Mouse (Mus musculus): ENCODE results near the gene Egfem1.

Gene Egfem1

DNA sequence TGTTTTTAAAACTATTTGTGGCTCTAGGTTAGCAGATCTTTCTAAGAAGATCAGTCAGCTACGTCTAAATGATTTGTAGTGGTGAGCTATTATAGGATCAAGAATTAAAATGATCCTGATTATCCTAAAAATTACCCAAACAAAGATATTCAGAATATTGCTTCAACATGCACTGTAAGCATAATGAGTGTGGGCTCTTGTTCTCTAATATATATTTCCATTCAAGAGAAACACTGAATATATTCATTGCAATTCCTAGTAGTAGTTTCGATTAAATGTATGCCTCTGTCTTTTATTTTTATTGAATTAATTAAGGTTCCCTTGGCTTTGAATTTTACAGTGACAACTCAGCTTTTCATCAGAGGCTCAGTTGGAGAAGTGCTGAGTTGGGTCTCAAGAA, 527.4 kb downstream of the Egfem1 start:
- DNase-seq = no peak

DNA sequence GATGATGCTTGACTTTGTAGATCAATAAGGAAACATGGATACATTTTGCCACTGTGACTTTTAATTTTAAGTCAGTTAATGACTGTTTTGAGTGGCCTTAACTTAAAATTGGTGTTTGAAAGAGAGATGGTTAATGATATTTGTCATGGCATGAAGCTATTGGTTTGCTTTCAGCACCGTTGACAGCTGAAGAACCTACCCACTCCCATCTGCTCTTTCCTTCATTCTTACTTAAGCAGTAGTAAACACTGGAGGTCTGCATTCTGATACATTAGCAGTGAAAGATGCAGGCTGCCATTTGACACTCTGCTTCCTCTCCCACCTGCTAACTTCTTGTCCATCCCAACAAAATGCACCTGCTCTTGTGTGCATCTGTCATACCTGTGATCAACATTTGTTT, 537.8 kb downstream of the Egfem1 start:
- no peak for DNase-seq

DNA sequence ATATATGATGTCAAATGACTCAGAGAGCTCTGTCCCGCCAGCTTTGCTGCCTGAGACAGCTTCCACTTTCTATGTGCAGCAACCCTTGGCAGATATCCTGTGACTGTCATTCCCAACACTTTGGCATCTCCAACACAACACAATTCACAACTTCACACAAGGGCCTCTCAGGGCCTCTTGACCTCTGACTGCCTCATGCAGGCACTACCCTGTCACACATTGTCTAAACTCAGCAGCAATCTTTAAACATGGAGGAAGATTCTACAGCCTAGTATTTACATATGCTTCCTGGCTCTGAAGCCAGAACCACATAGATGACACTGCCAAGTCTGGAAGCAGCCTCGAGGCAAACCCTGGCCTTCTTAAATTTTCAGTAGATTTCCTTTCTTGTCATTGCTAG, 558.0 kb downstream of the Egfem1 start:
- no peak for DNase-seq

DNA sequence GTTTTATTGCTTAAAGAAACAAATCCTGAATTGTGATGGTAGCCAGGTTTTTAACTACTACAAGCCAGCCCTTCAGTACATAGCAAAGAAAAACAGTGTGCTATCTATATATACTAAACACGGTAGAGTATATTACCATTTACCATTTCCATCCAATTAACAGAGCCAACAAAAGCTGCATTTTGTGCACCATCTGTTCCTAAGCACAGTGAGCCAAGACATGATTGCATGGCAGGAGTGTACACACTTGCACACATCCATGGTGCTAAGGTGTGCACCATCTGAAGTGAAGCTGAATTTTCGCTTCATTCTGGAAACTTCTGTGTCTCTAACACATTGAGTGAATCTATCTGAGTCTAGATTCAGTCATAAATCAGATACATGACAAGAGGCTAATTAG, 585.0 kb downstream of the Egfem1 start:
- no peak for DNase-seq

DNA sequence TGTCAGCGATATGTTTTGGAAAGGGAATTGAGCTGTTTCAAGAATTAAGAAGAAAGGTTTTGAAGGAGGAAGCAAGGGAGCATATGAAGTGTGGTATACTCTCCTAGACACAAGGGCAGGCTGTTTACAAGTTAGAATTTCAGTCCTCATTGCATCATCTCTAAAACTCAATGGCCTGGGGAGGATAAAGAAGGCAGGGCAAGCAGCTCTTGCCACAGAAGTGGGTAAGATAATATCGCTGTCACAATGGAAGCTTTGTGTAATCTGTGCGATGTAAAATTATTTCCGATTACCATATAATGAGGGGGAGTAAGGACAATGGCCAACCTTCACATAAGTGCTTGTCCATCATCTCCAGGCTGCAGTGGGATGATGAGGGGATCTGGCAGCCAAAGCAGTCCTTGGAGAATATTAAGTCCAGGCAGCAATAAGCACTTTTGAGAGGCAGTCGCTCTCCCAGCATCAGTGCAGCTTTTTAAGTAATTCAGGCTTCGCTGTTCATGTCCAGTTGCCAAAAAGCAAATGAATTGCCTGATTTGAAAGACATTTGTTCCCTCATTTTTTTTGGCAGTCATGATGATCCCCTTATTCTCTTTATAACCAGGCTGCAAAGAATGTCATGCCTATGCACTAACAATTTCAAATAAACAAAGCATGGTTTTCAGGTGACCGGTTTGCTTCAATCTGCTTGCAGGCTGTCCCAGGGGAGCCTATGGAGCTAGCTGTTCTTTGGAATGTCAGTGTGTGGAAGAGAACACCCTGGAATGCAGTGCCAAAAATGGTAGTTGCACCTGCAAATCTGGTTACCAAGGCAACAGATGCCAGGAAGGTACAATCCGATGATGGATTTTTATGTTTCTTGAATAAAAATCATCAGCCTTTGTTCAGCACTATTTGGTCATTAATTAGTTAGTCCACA, 607.8 kb downstream of the Egfem1 start:
- no peak for DNase-seq

- no peak for DNase-seq
Measured at GRCm38 (mm10) chr3:29701126-29701525, 619.3 kb downstream of the Egfem1 start.

DNA sequence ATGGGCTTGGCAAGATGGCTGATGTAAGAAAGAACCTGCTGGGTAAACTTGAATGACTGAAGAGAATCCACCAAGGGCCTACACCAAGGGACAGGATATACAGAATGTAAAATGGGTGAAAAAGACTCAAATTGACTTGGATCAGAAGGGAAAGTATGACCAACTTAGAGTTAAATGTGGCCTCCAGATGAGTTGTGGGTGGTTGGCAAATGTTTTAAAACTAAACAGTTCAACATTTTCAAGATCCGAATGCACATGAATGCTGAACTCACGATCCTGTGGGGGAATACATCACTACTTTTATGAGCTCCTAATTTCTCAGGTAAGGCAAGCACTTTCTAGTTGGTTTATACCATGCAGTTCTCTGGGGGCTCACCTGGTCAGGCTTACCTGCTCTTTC, 625.0 kb downstream of the Egfem1 start:
- DNase-seq = no peak

GRCm38 (mm10) chr3:29707467-29707866, 625.6 kb downstream of the Egfem1 start:
- DNase-seq = no peak

DNA sequence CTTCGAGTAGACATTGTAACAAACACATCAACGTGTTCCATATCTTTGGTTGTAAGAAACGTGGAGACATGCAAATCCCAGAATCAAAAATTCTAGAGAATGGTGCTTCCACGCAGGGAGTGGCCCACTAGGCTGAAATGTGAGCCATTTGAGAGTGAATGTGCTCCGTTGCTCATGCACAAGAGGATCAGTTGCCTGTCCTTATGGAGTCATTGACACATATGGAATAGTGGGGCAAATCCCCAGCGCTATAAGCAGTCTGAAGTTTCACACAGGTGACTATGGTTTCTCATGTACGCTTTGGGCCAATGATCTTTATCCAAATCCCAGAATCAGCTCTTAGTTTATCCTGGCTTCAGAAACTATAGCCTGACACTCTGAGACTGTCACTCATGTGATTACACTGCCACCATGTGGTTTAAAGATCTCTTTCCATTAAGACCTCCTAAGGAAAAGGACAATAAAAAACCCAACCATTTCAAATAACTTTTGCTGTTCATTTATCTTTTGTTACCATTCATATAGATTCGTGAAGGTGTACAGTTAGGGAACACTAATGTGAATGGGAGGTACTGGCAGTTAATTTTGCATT, 644.6 kb downstream of the Egfem1 start:
- no peak for DNase-seq

DNA sequence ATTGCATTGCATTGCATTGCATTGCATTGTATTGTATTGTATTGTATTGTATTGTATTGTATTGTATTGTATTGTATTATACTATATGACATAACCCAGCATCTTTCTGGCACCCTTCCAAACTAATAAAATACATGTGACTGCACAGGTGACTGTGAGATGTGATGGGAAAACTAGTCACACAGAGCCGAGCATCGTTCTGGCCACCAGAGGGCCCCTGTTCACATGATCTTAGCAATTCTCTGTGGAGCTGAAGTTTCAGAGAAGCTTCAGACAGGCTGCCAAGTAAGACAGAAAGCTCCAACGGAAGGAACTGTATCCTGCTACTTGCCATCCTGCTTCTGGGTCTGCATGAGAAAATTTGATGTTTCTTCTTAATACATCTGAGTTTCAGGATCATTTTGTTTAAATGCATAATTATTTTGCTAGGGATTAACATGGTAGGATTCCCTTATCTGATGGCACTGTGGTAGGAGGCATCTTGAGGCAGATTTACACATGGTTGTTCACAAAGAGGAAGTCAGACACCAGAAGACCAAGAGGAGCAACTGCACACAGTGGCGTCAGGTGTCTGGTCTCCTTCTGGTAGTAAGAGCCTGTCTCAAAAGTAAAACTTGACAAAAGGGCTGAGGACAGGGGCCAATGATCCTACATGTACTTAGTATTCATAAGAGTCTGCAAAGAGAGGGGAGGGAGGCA, 648.4 kb downstream of the Egfem1 start:
- peak; percentile 9 to 16 for DNase-seq

DNA sequence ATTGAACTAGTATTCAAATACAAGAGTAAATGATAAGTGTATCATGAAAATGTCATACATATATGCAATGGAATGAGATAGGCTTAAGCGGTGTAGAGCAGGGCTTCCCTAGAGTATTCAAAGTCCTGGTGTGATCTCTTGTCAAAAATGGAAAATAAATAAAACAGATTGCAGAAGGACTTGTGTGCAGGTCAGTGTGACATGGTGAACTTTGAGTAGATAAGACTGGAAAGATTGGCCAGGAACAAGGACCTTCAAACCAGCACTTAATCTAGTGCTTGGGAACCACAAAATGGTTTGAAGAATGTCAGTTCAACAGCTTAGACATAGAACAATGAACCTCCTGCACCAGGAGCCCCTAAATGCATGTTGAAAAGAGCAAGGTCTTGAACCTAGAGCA, 649.7 kb downstream of the Egfem1 start:
- DNase-seq = no peak

DNA sequence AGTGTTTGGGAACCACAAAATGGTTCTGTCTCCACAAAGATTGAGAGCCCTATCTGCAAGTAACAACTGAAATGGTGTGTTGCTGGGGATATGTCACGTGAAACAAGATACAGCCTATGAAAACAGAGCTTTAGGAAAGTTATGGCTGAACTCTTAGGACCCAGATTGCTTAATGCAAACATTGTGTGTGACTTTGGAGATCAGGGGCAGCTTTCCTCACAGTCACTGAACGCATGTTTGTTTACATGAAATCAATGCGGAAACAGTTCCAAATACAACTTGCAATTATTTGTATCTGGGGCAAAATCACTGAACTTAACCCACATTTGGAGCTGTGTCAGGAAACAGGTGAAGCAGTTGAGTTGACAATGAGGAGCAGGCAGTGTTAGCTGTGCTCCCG, 650.8 kb downstream of the Egfem1 start:
- DNase-seq = no peak

- no peak for DNase-seq
Measured at GRCm38 (mm10) chr3:29734251-29734650, 652.4 kb downstream of the Egfem1 start.

GRCm38 (mm10) chr3:29739292-29739691, 657.5 kb downstream of the Egfem1 start:
- no peak for DNase-seq

Data from cerebellum, postnatal 36 days (tissue).